Mouse (Mus musculus): Measurements from ENCODE around the gene Lcat.
A peak's percentile ranks its signal among the peaks of the same experiment; 100 is the strongest.
"Not testable (repeated sequence)": the region's sequence is repeated elsewhere in the genome, so short reads cannot be mapped to it uniquely, and the experiment has no call there.

Lcat gene

DNA sequence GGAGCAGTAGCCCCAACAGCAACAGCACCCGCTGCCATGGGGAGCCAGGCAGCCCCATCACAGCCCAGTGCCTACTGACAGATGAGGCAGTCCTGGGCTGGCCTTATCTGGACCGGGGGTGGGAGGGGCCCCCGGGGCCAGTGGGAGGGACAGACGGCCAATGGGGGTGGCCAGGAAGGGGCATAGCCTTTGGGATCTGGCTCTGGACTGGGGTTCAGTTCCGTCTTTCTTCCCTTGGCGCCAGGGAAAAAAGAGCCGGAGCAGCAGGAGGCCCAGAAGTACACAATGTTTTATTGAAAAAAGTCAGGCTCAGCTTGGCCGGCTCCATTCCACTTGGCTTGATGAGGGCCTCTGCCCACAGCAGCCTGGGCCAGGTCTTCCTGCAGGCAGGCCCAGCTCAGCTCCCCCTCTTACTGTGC, at the start of gene Lcat:
Gene Lcat (minus strand): TSS at position 62 of the 419 bp plus-strand sequence.
- DNase-seq = no peak

DNA sequence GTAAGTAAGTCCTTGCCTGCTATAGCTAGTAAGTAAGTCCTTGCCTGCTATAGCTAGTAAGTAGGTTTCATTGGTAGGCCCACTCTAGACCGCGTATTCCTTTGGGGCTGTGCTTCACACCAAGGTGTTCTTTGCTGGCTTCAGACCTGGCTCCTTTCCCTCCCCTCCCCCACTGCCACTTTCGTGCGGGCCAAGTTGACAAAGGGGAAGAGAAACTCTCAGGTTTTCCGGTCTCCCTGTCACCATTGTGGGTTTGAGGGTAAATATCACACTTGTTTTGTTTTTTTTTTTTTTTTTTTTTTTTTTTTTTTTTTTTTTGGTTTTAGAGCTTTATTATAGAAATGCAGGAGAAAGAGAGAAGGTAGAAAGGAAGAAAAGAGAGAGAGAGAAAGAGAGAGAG, 49.3 kb upstream of the Lcat start:
- no peak for DNase-seq

DNA sequence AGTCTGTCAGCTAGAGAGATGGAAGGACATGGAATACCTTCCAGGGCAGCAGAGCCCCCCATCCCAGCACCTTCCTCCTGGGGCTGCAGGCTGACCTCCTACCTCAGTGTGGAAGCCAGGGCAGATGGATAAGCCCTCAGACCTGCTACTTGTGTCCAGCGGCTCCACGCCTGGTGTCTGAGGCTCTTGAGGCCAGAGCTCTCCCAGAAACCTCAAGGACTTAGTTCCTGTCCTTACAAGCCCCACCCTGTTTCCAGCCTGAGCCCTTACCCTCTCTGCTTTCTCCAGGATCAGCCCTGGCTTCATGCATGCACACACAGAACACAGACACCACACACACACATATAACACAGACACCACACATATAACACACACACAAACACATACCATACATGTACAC, 48.4 kb upstream of the Lcat start:
- DNase-seq = no peak

DNA sequence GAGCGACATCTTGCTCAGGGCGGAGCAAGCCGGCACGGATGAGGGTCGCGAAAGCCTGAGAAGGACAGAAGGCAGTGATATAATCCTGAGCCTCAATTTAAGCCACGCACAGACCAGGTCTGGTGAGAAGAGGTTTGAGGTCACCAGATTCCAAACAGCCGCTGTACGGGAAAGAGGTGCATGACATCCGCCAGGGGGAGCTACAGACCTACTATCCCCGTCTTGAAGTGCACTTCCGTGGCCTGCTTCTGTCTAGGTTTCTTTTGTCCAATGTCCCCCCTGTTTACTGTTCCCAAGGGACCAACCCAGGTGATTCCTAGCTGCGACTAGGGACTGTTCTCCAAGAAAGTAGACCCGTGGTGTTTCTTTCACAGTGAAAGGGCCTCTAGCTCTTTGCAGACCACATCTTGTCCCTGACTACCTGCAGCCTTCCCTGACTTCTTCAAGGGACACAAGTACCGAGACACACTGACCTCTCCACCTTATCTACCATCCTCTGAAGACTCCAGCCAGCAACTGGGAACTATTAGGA, 47.7 kb upstream of the Lcat start, which contains the start of gene Dus2:
Gene Dus2 (plus strand): TSS at position 482 of the 532 bp plus-strand sequence.
- DNase-seq = peak; percentile 65 to 75

DNA sequence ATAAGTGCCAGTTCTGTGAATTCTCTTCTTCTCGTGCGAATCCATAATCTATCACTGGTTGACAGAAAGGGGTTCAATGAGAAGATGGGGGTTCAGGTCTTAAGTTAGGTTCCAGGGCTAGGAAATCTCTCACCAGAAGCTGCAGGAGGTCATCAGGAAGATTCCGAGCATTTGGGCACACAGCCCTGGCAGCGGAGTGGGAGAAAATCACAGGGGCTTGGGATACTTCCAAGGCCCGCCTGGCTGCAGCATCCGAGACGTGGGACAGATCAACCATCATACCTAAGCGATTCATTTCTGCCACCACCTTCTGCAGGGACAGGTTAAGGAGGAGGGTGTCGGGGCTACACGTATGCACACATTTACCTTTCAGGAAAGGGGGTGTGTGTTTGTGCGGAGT, 45.4 kb upstream of the Lcat start:
- DNase-seq = no peak

DNA sequence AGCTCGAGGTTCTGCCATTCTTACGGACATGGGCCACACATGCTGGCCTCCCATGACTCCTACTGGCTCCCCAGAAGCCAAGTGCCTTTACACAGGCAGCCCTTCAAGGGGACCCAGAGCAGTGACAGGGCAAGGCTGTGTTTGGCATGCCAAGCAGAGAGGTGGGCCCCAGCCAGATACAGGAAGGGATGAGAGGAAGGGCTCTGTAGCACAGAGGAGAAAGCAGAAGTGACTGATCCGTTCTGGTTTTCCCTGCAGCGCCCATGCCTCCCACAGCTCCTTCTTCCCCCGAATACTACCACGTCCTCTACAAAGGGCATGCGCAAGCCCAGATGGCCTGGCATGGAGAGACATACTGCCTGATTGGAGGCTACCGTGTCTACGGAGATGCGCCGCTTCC, 40.2 kb upstream of the Lcat start:
- DNase-seq = not testable (repeated sequence)

DNA sequence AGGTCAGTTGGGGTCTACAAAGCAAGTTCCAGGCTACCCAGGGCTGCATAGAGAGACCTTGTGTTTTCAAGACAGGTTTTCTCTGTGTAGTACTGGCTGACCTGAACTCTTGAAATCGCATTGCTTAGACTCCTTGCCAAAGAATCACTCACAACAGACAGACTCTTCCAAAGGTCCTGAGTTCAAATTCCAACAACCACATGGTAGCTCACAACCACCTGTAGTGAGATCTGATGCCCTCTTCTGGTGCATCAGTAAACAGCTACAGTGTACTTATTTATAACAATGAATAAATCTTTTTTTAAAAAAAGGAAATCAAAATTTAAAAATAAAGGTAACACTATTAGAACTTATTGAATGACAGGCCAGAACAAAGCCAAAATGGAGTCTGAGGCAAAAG, 38.0 kb upstream of the Lcat start:
- no peak for DNase-seq

DNA sequence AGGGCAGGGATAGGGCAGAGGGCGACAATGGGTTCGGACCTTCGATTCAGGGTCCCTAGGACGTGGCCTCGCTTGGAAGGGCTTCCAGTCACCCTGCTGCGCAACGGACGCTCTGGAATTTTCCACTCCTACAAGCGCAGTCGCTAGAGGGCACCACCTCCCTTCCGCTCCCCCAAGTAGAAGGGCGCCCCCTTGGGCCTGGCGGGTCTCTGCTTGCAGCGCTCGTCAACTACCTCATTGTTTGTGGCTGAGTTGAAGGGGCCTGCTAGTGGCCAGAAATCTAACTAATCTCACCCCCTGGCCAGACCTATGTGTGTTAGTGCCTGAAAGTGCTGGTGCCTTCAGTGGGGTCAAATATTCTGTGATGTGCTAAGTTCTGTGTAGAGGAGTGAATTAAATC, 36.1 kb upstream of the Lcat start, which contains the start of gene Dpep3:
Gene Dpep3 (minus strand): TSS at position 105 of the 400 bp plus-strand sequence.
- no peak for DNase-seq

DNA sequence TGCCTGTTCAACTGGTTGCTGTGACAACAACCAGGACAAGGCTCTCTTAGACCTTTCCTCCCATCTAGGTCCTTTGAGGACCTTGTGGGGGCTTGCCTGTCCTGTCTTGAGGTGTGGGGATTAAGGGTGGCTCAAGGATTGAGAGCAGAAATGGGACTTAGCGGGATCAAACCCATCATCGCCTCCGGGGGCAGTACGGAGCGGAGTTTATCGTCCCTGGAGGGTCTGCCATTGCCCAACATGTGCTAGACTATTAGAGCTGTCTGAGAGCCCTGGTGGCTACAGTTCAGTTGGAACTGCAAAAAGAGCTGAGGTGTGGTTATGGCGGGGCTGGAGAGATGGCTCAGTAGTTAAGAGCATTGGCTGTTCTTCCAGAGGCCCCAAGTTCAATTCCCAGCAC, 32.2 kb upstream of the Lcat start:
- DNase-seq = no peak

DNA sequence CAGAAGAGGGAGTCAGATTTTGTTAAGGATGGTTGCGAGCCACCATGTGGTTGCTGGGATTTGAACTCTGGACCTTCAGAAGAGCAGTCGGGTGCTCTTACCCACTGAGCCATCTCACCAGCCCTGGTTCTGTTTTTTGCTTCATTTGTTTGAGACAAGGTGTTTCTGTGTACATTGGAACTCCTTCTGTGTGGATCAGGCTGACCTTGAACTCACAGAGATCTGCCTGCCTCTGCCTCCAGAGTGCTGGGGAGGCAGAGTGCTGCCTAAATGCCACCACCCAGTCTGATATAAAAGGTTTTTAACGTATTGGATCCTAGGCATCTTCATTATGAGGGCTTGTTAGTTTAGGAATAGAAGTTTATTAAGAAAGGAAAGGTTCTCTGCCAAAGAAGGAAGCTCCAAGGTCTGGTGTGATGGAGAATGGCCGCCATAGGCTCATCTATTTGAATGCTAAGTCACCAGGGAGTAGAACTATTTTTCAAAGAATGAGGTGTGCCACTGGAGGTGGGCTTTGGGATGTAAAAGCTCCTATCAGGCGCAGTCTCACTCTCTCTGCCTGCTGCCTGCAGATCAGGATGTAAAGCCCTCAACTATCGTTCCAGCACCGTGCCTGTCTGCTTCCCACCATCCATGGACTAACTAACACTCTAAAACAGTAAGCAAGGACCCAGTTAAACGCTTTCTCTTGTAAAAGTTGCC, 28.0 kb upstream of the Lcat start:
- DNase-seq = no peak

DNA sequence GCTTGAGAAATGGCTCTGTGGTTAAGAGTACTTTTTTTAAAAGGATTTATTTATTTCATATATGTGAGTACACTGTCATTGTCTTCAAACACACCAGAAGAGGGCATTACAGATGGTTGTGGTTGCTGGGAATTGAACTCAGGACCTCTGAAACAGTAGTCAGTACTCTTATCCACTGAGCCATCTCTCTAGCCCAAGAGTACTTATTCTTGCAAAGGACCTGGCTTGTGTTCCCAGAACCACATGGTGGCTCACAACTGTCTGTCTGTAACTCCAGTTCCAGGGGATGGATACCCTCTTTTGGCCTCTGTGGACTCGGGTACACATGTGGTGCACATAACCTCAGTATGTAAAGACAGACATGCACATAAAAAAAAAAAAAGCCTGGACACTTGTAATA, 26.2 kb upstream of the Lcat start:
- no peak for DNase-seq

DNA sequence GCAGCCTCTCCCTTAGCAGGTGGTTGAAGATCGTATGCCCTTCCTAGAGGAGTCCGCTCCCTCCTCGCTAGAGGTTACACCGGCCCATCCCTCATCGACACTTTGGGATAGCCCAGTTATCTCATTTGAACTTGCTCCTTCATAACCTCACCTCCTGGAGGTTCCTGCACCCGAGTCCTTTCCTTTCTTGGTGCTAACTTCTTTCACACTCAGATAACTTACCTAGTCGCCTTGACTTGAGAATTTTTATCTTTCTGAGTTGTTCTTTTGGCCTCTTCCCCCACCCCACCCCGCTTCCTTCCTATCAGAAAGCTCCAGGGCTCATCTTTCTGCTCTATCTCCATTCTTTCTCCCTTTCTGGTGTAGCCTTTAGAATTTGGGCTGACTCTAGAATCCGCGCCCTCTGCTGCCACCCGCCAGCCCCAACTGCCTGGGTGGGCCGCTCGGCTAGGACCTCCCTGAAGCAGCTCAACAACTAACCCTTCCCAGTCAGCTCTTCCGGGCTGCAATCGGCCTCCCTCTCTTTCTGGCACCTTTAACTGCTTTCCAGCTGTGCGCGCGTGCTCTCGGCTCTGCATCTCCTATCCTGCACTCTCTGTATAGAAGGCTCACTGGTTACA, 23.6 kb upstream of the Lcat start:
- no peak for DNase-seq

DNA sequence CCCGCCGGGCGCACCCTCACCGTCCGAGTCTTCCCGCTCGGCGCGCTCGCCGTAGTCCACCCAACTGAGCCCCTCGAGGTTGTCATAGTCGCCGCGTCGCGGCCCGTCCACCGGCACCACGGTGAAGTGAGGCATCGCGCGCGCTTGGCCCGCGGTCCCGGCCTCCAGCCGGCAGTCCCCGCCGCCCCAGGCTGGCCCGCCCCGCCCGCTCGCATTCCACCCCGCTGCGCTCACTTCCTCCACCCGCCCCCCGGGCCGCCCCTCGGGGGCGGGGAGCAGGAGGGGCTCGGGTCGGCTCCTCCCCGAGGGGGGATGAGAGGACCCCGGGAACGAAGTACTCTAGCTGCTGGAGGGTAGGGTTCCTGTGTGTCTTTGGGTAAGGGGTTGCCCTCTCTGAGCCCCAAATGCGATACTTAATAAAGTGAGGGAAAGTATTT, 22.7 kb upstream of the Lcat start, which contains the start of gene Slc12a4:
Gene Slc12a4 (minus strand): TSS at position 193 of the 437 bp plus-strand sequence.
- DNase-seq = peak; percentile 62 to 64

DNA sequence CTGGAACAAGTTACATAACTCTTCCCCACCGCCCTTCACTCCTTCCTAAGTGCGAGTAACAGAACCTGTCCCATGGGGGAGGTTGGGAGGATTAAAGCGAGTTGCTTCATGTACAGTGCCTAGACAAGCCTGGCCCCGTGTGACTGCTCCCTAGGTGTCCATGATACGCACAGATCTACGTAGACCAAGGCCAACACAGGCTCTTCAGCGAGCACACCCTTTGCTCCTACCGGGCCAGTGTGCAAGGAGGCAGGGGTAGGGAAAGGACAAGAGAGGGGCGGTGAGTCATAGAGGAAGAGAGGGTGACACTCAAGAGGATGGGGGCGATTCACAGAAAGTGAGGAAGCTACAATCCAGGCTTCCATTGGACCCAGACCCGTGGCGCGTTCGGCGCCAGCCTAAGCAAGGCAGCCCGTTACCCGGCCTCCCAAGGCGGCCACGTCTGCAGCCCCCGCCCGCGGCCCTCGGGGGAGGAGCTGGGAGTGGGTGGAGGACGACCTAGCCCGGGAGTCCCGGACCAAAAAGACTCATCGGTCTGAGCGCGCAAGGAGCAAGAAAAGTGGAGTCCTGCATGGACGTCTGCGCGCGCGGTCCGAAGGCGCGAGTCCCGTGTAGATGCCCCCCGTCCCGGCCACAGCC, 22.2 kb upstream of the Lcat start:
- DNase-seq = no peak

DNA sequence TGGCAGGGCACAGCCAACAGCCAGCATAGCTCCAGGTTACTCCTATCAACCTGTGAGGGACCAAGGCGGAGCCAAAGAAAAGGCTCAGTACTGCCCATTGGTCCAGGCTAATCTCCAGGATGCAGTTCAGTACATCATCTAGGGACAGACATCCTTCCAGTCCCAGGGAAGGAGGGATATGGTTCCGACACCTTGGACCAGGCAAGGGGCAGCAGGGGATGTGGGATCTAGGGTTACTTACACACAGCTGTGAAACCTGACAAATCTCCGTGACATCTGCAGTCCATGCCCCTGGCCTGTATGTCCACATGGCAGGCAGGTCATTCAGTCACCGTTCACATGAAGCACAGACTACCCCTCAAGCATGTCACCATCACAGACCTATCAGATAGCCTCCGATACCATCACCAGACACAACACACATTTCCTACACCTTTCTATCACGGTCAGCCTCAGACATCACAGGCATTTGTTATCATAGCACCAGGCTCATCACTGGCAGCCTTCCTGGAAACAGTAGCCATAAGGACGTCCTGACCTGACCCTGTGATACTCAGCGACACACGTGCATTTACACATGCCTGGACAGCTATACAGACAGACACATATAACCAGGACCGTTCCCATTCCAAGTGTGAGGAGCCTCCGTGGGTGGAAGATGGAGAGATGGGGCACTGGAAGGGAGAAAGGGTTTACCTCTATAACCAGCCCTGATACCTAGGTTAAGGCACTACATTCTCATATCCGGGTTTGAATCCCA, 21.5 kb upstream of the Lcat start:
- no peak for DNase-seq

DNA sequence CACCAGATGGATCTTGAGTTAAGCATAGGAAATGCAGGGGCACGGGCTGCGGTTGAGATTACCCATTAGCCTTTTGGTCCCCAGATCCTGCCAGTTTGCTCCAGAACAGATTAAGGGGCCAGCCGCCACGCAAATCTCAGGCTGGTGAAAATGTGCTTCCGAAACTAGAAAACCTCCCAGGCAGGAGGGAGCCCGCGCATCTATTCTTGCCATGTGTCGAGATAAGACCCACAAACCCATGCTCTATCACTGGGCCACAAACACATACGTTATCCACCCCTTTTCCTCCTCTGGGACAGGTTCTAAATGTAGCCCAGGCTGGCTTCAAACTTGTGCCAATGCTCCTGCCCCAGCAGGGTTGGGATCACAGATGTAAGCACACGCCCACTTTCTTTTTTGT, 18.4 kb upstream of the Lcat start:
- DNase-seq = no peak

DNA sequence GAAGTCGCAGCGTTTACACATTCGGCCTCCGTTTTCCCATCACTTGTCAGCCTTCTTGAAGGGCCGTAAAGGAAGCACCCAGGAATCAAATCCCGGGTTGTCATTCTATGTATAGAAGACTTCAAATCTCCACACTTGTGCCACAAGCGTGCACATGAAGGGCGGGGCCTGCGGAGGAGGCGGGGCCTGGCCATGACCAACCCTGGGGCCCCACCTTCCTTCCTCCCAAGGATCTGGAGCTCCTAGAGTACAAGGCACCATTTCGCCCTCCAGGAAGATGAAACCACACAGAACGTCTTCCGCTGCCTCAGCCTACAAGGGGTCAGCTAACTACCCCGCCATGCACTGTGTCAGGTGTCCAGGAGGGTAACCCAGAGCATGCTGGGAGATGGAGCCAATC, 17.9 kb upstream of the Lcat start:
- DNase-seq = no peak

DNA sequence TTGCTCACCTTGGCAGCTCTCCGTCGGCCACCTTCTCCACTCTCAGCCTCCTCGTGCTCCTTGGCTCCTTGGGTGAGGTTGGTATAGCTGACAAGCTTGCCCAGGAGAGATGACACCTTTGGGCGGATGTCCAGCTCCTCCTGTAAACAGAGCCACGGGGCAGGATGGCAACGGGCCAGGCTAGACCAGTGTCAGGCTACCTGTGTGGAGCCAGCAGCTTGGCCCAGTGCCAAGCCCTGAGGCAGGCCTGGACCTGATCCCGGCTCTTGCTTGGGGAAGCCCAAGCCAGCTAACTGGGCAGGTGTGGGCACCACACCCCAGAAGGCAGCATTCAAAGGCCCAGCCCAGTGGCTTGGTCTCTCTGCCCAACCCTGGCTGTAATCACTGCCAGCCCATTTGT, 16.2 kb upstream of the Lcat start:
- peak; percentile 82 to 86 for DNase-seq

DNA sequence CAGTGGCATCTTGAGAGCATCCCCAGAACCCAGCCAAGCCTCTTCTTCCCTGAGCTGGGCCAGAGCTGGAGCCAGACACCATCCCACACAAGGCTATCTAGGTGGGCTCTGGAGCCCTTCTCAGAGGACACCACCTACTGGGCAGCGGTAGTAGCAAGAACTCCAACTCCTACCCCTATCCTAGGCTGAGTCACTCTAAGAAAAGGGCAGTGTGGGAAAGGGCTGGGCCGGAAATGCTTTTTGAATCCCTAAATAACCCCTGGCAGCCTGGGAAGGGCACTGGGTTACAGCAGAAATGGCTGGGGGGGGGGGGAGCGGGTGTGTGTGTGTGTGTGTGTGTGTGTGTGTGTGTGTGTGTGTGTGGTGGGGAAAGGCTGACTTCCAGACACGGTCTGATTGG, 14.6 kb upstream of the Lcat start:
- peak; percentile 58 to 69 for DNase-seq

DNA sequence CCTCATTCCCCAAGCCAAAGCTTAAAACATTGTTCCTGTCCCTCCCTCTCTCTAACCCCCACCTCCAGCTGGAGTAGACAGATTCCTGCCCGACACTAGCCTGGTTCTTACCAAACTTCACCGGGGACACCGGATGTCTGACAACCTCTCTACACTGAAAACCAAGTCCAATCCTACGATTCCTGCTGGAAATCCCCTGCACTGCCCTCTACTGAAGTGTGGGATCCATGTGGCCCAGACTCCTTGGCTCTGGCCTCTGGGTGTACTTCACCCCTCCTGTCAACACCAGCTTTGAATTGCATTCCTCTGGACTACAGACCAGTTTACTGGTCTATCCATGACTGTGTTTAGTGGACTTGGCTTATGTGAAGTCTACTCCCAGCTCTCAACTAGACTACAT, 13.4 kb upstream of the Lcat start:
- no peak for DNase-seq

DNA sequence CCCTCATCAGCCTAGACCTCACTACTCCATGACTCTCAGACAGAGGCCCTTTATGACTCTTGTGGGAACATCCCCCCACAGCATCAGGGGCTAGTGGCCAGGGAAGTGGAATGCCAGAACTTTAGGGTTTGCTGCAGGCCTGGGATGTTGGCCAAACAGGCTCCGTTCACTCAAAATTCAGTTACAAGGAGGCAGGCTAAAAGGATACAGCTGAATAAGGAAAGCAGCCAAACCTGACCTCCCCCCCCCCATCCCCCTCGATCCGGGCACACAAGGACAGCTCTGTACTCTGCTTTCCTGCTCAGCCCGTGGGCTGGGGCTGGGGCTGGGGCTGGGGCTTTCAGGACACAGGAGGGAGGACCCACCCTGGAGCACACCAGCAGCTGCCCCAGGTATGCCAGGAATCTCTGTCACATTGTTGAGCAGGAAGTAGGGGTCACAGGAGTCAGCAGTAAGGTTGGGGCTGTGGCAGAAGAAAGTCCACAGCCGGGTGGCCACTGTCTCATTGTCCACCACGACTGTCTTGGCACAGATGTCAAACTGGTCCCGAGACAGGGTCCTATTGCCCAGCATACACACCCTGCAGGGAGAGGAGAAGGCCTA, 8.0 kb upstream of the Lcat start:
- peak in 1 of 2 experiments; percentile 33 for DNase-seq

DNA sequence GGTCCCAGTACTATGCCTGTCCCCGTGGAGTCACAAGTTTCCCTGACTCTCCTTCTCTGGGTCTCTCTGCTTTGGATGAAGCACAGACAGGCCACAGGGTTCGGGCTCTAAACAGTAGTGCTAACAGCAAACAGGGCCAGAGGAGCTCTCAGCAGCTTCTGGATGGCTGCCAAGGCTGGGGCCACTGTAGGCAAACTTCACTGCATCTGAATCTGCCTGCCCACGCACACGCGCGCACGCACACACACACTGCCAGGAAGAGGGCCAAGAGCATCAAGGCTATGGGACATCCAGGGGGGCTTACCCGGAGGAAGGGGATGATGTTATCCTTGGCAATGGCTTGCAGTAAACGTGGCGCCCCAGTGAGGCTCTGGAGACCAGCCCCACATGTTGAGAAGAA, 6.2 kb upstream of the Lcat start:
- no peak for DNase-seq

DNA sequence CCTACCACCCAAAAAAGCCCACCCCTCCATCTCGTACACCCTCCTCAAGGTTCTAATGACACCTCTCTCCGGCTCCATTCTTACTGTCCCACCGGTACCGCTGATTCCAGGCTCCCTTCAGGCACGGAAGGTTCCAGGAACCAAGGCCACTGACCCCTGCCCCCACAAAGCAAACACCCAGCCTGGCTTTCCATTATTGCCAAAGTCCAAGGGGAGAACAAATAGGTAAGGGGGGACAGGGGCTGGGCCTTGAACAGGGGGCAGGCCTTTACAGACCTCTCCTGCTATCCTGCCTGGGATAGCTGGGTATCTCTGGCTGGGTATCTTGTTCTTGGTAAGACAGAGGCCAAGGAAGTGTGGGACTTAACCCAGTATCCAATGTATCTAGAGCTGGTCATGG, 640 bp downstream of the Lcat start:
- DNase-seq = no peak
